Mouse (Mus musculus) frontal cortex, postnatal 14 days (tissue): ENCODE results near the gene Gabarapl2.
A peak's percentile ranks its signal among the peaks of the same experiment; 100 is the strongest.
"Not testable (repeated sequence)": the region's sequence is repeated elsewhere in the genome, so short reads cannot be mapped to it uniquely, and the experiment has no call there.

Experiments used
- DNase-seq, 2 experiments: peaks; one replicate each; pipeline ENCODE4 v3.0.0; 2022; ENCODE audit warnings: low spot score in 2 of 2

The Gabarapl2 gene

GRCm38 (mm10) chr8:111934201-111934600 lies 6.3 kb upstream of the Gabarapl2 start:
- no peak for DNase-seq

- no peak for DNase-seq
These were observed 3.3 kb upstream of the Gabarapl2 start for GRCm38 (mm10) chr8:111937184-111937583.

- DNase-seq: not testable (repeated sequence)
These were observed 2.2 kb upstream of the Gabarapl2 start for GRCm38 (mm10) chr8:111938076-111938985.

GRCm38 (mm10) chr8:111939516-111940142 lies 874 bp upstream of the Gabarapl2 start:
- DNase-seq: no peak

- DNase-seq: peak; percentile 15 to 23
These were observed 575 bp downstream of the Gabarapl2 start for GRCm38 (mm10) chr8:111941101-111941454.

- no peak for DNase-seq
These were observed 3.0 kb downstream of the Gabarapl2 start for GRCm38 (mm10) chr8:111943544-111943943.

GRCm38 (mm10) chr8:111947144-111947543 lies 6.6 kb downstream of the Gabarapl2 start:
- DNase-seq: no peak

- no peak for DNase-seq
These were observed 7.5 kb downstream of the Gabarapl2 start for GRCm38 (mm10) chr8:111947954-111948353.

GRCm38 (mm10) chr8:111950846-111951245 lies 10.3 kb downstream of the Gabarapl2 start:
- DNase-seq: no peak

GRCm38 (mm10) chr8:111951317-111951716 lies 10.8 kb downstream of the Gabarapl2 start:
- peak; percentile 36 to 46 for DNase-seq

GRCm38 (mm10) chr8:111951936-111952335 lies 11.4 kb downstream of the Gabarapl2 start:
- no peak for DNase-seq

- DNase-seq: no peak
These were observed 14.5 kb downstream of the Gabarapl2 start for GRCm38 (mm10) chr8:111954844-111955594.

GRCm38 (mm10) chr8:111955879-111956278 lies 15.4 kb downstream of the Gabarapl2 start:
- DNase-seq: no peak

GRCm38 (mm10) chr8:111957231-111957630 lies 16.7 kb downstream of the Gabarapl2 start:
- no peak for DNase-seq

GRCm38 (mm10) chr8:111960591-111961321 lies 20.3 kb downstream of the Gabarapl2 start:
- no peak for DNase-seq

- DNase-seq: no peak
These were observed 20.8 kb downstream of the Gabarapl2 start for GRCm38 (mm10) chr8:111961330-111961729.

GRCm38 (mm10) chr8:111962589-111962988 lies 22.1 kb downstream of the Gabarapl2 start:
- DNase-seq: no peak

- DNase-seq: no peak
These were observed 22.6 kb downstream of the Gabarapl2 start for GRCm38 (mm10) chr8:111963091-111963490.

- no peak for DNase-seq
These were observed 23.0 kb downstream of the Gabarapl2 start for GRCm38 (mm10) chr8:111963546-111963945.

GRCm38 (mm10) chr8:111964351-111964750 lies 23.8 kb downstream of the Gabarapl2 start:
- DNase-seq: no peak

- DNase-seq: no peak
These were observed 24.5 kb downstream of the Gabarapl2 start for GRCm38 (mm10) chr8:111964849-111965561.
